Mouse (Mus musculus): ENCODE results near the gene Stip1.

- no peak; the same call in 1 of the 2 replicates for TF ChIP-seq CTCF (IDR thresholded peaks at IDR 0.05)
- no peak for TF ChIP-seq EP300 (IDR thresholded peaks at IDR 0.05)
Measured at GRCm38 (mm10) chr19:6993011-6993770, 46.6 kb downstream of the Stip1 start.
